Mouse (Mus musculus) CH12.LX (cell line): ENCODE results near the gene Gm37240. TPM values are rescaled to one million over a fixed set of nuclear protein-coding genes. Genes with fewer than 3 reads are reported as not detected.

Source experiments
- DNase-seq: peaks from one replicate; pipeline ENCODE4 v3.0.0-alpha.2; 2013; ENCODE audit errors: extremely low read depth
- H3K27ac ChIP-seq: 2 replicates; pipeline ENCODE4 v1.5.1; 2012; ENCODE audit warnings: low read depth, mild to moderate bottlenecking, control low read depth, moderate library complexity; ENCODE audit not compliant: insufficient read depth
- H3K27me3 ChIP-seq: replicated peaks from 2 replicates; pipeline ENCODE3; 2012; ENCODE audit warnings: inconsistent platforms
- H3K36me3 ChIP-seq, 2 experiments: replicated peaks in 1 of 2; 2 replicates each; pipeline versions ENCODE3 to v1.6.1; 2012; ENCODE audit warnings: inconsistent platforms in 1 of 2, low read length in 1 of 2, mild to moderate bottlenecking in 1 of 2, mixed read lengths in 1 of 2, moderate library complexity in 1 of 2; ENCODE audit not compliant: control insufficient read depth in 1 of 2, insufficient read depth in 1 of 2
- H3K4me1 ChIP-seq, 2 experiments: 2 replicates each; pipeline ENCODE4 v1.6.1; 2012; ENCODE audit warnings: inconsistent platforms in 1 of 2, moderate library complexity in 1 of 2; ENCODE audit not compliant: insufficient read depth in 2 of 2, control insufficient read depth in 1 of 2
- H3K4me2 ChIP-seq: 2 replicates; pipeline ENCODE4 v1.6.1; 2012; ENCODE audit warnings: low read depth, mild to moderate bottlenecking, control low read depth; ENCODE audit not compliant: poor library complexity, insufficient read depth, severe bottlenecking
- H3K4me3 ChIP-seq, 3 experiments: fragments of 150-350 bp in 1 of 3; sonication (generic) in 1 of 3; replicated peaks in 1 of 3; 2 replicates each; pipeline versions ENCODE3 to v1.5.1; 2011 to 2012; ENCODE audit warnings: low read depth in 2 of 3, low read length in 2 of 3, mild to moderate bottlenecking in 2 of 3, moderate library complexity in 2 of 3, control low read depth in 1 of 3, improper control_type of control experiment in 1 of 3, inconsistent platforms in 1 of 3, mixed read lengths in 1 of 3; ENCODE audit not compliant: poor library complexity in 1 of 3
- H3K79me2 ChIP-seq: replicated peaks from 2 replicates; pipeline ENCODE4 v1.6.1; 2012; ENCODE audit warnings: mild to moderate bottlenecking, moderate library complexity; ENCODE audit not compliant: control insufficient read depth, poor library complexity, insufficient read depth, severe bottlenecking; ENCODE audit errors: extremely low read depth
- H3K9ac ChIP-seq: 2 replicates; pipeline ENCODE4 v1.6.1; 2012; ENCODE audit warnings: low read depth, mild to moderate bottlenecking, control low read depth, moderate library complexity; ENCODE audit not compliant: insufficient read depth
- H3K9me3 ChIP-seq: replicated peaks from 2 replicates; pipeline ENCODE3; 2012; ENCODE audit warnings: low read length, inconsistent platforms, mixed read lengths
- BHLHE40 ChIP-seq: IDR thresholded peaks from 2 replicates; pipeline ENCODE4 v1.6.1; 2011; ENCODE audit warnings: mild to moderate bottlenecking, low read depth, low read length, improper control_type of control experiment
- CHD1 ChIP-seq: IDR thresholded peaks from 2 replicates; pipeline ENCODE4 v1.6.1; 2012; ENCODE audit warnings: low read depth, low read length, improper control_type of control experiment, inconsistent platforms
- E2F4 ChIP-seq: IDR thresholded peaks from 2 replicates; pipeline ENCODE4 v1.6.1; 2011; ENCODE audit warnings: low read depth, low read length, improper control_type of control experiment; ENCODE audit not compliant: insufficient replicate concordance
- EP300 ChIP-seq: IDR thresholded peaks from 2 replicates; pipeline ENCODE4 v1.6.1; 2011; ENCODE audit warnings: low read length, improper control_type of control experiment
- HCFC1 ChIP-seq: IDR thresholded peaks from 2 replicates; pipeline ENCODE4 v1.6.1; 2012; ENCODE audit warnings: low read depth, mild to moderate bottlenecking, inconsistent platforms, low read length, improper control_type of control experiment
- IRF4 ChIP-seq: IDR thresholded peaks from 2 replicates; pipeline ENCODE4 v1.6.1; 2014; ENCODE audit warnings: low read depth, mild to moderate bottlenecking, inconsistent platforms, low read length, improper control_type of control experiment
- KAT2A ChIP-seq: IDR thresholded peaks from 2 replicates; pipeline ENCODE4 v1.6.1; 2012; ENCODE audit warnings: low read length, improper control_type of control experiment, inconsistent platforms; ENCODE audit not compliant: insufficient replicate concordance
- MAFK ChIP-seq: IDR thresholded peaks from 2 replicates; pipeline ENCODE4 v1.6.1; 2011; ENCODE audit warnings: low read length, improper control_type of control experiment; ENCODE audit not compliant: insufficient replicate concordance
- MAX ChIP-seq: IDR thresholded peaks from 2 replicates; pipeline ENCODE4 v1.6.1; 2011; ENCODE audit warnings: low read length, improper control_type of control experiment
- MAZ ChIP-seq: IDR thresholded peaks from 2 replicates; pipeline ENCODE4 v1.6.1; 2012; ENCODE audit warnings: low read depth, mild to moderate bottlenecking, inconsistent platforms, low read length, improper control_type of control experiment, moderate library complexity
- MEF2A ChIP-seq: IDR thresholded peaks from 2 replicates; pipeline ENCODE4 v1.6.1; 2014; ENCODE audit warnings: low read depth, mild to moderate bottlenecking, inconsistent platforms, low read length, improper control_type of control experiment, borderline replicate concordance
- MXI1 ChIP-seq: IDR thresholded peaks from 2 replicates; pipeline ENCODE4 v1.6.1; 2011; ENCODE audit warnings: mild to moderate bottlenecking, low read depth, low read length, improper control_type of control experiment
- NRF1 ChIP-seq: IDR thresholded peaks from 2 replicates; pipeline ENCODE4 v1.6.1; 2014; ENCODE audit warnings: low read depth, mild to moderate bottlenecking, inconsistent platforms, low read length, improper control_type of control experiment, moderate library complexity
- PAX5 ChIP-seq: IDR thresholded peaks from 2 replicates; pipeline ENCODE4 v1.6.1; 2012; ENCODE audit warnings: low read length, inconsistent platforms, mixed read lengths
- RAD21 ChIP-seq: IDR thresholded peaks from 2 replicates; pipeline ENCODE4 v1.6.1; 2011; ENCODE audit warnings: low read depth, mild to moderate bottlenecking, low read length, improper control_type of control experiment, moderate library complexity
- RCOR1 ChIP-seq: conservative IDR thresholded peaks from 2 replicates; pipeline ENCODE4 v1.6.1; 2012; ENCODE audit warnings: low read depth, mild to moderate bottlenecking, inconsistent platforms, low read length, improper control_type of control experiment
- SIN3A ChIP-seq: IDR thresholded peaks from 2 replicates; pipeline ENCODE4 v1.6.1; 2012; ENCODE audit warnings: low read length, improper control_type of control experiment, inconsistent platforms
- TBP ChIP-seq: conservative IDR thresholded peaks from 2 replicates; pipeline ENCODE4 v1.6.1; 2011; ENCODE audit warnings: low read depth, low read length, improper control_type of control experiment
- UBTF ChIP-seq: IDR thresholded peaks from 2 replicates; pipeline ENCODE4 v1.6.1; 2012; ENCODE audit warnings: low read depth, mild to moderate bottlenecking, inconsistent platforms, low read length, improper control_type of control experiment, moderate library complexity
- USF1 ChIP-seq: IDR thresholded peaks from 2 replicates; pipeline ENCODE4 v1.6.1; 2014; ENCODE audit warnings: low read depth, mild to moderate bottlenecking, inconsistent platforms, low read length, improper control_type of control experiment
- ZC3H11A ChIP-seq: IDR thresholded peaks from 2 replicates; pipeline ENCODE4 v1.6.1; 2012; ENCODE audit warnings: low read depth, mild to moderate bottlenecking, inconsistent platforms, low read length, improper control_type of control experiment
- ZMIZ1 ChIP-seq: IDR thresholded peaks from 2 replicates; pipeline ENCODE4 v1.6.1; 2012; ENCODE audit warnings: low read depth, mild to moderate bottlenecking, inconsistent platforms, low read length, improper control_type of control experiment
- ZNF384 ChIP-seq: IDR thresholded peaks from 2 replicates; pipeline ENCODE4 v1.6.1; 2012; ENCODE audit warnings: low read depth, low read length, improper control_type of control experiment, inconsistent platforms
- dilution Hi-C: fragments of 300-500 bp; cut with MboI; formaldehyde crosslinking; loops from 2 replicates; pipeline ENCODE4 v1.14.3; 2020; ENCODE audit warnings: low sequenced_read_pairs; ENCODE audit not compliant: extremely low pct_unique_long_range_greater_than_20kb, extremely low pct_ligation_motif_present
- in situ Hi-C: fragments of 300-500 bp; cut with MboI; formaldehyde crosslinking; loops from 3 replicates; pipeline ENCODE4 v1.14.3; 2019; ENCODE audit warnings: low sequenced_read_pairs, low pct_ligation_motif_present, low pct_unique_long_range_greater_than_20kb, mixed read lengths
- polyA plus RNA-seq: library from polyadenylated mRNA; unstranded; fragments of >175 nt; gene quantifications from 2 replicates; pipeline ENCODE4 v1.2.1, GENCODE M21; 2012; ENCODE audit warnings: low read depth; ENCODE audit not compliant: insufficient read length
- total RNA-seq, 2 experiments: library from RNA; depleted of rRNA; stranded (reverse); fragments of 300-350 nt in 1 of 2; fragments of >200 nt in 1 of 2; gene quantifications; 2 replicates each; pipeline ENCODE4 v1.2.3; 2012 to 2014

Gm37240 gene
- total and polyA plus RNA-seq, 3 experiments = 0.08 to 0.19 (median 0.14) TPM

GRCm38 (mm10) chr3:85487379-85487778 is 399.9 kb downstream of the Gm37240 start:
- no peak for TF ChIP-seq NRF1
- TF ChIP-seq MAFK = no peak
- TF ChIP-seq MEF2A = no peak
- TF ChIP-seq CHD1 = no peak
- no peak for TF ChIP-seq BHLHE40
- H3K4me1 ChIP-seq = peaks cover 0 to 2% of the 10 kb centered on the region in 2 experiments; a peak in 1 of 4 replicates
- no peaks in the 10 kb centered on the region for H3K9me3 ChIP-seq
- no peaks in the 10 kb centered on the region for H3K36me3 ChIP-seq
- no peaks in the 10 kb centered on the region for H3K27me3 ChIP-seq
- in situ Hi-C loops = no loop called here
- H3K4me2 ChIP-seq = no peak overlapping the region
- H3K79me2 ChIP-seq = no peaks in the 10 kb centered on the region
- DNase-seq = no peak
- no peak overlapping the region for H3K9ac ChIP-seq
- H3K4me3 ChIP-seq = no peak overlapping the region
- dilution Hi-C loops = no loop called here
- H3K27ac ChIP-seq = no peak overlapping the region

DNA sequence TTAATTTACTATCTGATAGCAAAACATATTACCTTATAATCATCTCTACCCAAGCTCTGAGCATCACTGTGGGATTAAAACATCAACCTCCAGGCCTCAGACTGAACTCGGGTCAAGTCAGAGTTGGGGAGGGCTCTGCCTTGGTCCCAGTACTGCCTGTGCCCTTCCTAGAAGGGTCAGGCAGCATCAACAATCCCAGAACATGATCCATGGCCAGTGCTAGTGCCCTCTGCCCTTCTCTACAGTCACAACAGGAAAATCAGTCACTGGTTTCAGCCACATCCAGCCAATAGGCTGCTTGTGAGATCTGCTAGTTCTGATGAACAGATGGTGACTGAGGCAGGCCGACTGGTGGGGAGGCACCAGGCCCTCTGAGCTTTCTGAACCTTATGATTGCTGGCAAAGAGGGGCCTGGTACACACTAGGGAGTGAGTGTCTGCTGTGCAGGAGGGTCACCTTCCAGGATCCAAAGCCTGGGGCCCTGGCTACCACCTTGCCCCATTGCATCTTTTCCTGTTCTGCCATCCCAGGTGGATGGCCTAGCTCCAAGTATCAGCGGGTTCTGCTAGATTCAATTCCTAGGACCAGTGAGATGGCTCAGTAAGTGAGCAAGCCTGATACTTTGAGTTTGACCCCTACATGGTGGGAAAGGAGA is 401.7 kb downstream of the Gm37240 start:
- dilution Hi-C loops = no loop called here
- Histone ChIP-seq H3K4me1 (no peaks in the 10 kb centered on the region), H3K27me3 (no peaks in the 10 kb centered on the region), H3K36me3 (no peaks in the 10 kb centered on the region), H3K9ac (no peak overlapping the region), H3K9me3 (no peaks in the 10 kb centered on the region), H3K4me3 (no peak overlapping the region), H3K27ac (no peak overlapping the region), H3K4me2 (no peak overlapping the region), H3K79me2 (no peaks in the 10 kb centered on the region)
- TF ChIP-seq MAX (no peak), SIN3A (no peak), HCFC1 (no peak), ZNF384 (no peak), CHD1 (no peak), MXI1 (no peak), E2F4 (no peak), MEF2A (no peak), NRF1 (no peak), PAX5 (no peak), IRF4 (no peak), EP300 (no peak)
- in situ Hi-C loops = no loop called here
- no peak for DNase-seq

DNA sequence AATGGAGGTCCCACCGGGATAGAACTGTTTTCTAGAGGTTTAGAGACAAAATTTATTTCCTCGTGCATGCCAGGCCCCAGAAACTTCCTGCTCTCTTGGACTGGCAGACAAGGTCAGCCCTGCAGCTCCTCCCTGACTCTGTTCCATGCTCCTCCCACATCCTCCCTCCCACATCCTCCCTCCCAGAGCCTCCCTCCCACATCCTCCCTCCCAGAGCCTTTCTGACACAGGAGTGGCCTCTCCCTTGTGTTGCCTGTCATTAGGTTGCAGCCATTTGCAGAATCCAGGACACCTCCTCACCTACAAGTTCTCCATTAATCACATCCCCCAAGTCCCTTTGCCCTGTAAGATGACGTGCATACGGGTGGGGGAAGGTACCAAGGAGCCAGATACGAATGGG is 404.7 kb downstream of the Gm37240 start:
- Histone ChIP-seq H3K79me2 (no peaks in the 10 kb centered on the region), H3K36me3 (no peaks in the 10 kb centered on the region), H3K9ac (no peak overlapping the region), H3K27ac (no peak overlapping the region), H3K4me3 (no peak overlapping the region), H3K27me3 (no peaks in the 10 kb centered on the region), H3K4me1 (peaks cover 3 to 7% of the 10 kb centered on the region in 2 experiments; a peak in 3 of 4 replicates), H3K9me3 (no peaks in the 10 kb centered on the region), H3K4me2 (no peak overlapping the region)
- in situ Hi-C loops = no loop called here
- dilution Hi-C loops = no loop called here
- TF ChIP-seq RCOR1 (no peak), MAZ (no peak), RAD21 (no peak), KAT2A (no peak), USF1 (no peak), TBP (no peak), ZMIZ1 (no peak), ZC3H11A (no peak), UBTF (no peak)
- DNase-seq = no peak
